8 mouse cellular contexts compared by ENCODE assay signal in the genomic region with DNA sequence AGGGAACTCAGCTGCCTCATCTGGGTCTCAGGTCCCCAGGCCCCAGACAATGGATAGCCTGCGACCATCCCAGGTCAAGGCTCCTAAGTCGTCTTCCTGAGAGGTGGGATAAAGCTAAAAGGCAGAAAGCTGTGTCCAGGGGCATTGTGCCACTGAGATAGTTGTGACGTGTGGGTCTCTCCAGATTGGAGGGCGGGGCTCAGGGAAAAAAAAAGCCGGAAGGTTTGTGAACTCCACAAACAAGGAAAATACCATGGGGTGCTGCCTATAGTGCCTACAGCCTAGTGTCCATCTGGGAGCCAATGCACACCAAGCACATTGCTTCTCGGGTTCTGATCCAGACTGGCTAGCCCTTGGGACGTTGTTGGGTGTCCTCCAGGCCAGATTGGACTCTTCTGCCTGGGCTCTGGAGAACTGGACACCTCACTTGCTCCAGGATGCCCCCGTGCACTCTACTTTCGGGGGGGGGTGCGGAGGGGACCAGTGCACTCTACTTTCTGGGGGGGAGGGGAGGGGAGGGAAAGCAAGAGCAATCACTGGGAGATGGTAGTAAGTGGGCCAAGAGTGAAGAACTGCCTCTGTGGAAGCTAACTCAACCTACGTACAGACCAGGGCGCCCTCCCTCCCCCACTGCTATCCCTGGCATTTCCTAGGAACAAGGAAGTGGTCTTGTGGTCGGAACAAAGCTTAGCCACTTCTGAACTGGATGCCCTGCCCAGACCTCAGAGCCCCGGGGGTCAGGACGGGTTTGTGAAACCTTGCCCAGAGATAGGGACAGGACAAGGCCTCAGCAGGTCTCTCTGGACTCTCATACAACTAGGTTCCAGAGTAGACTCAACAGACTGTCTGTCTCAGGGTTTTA. TPM values are rescaled to one million over a fixed set of nuclear protein-coding genes. Genes with fewer than 3 reads are reported as not detected.
DNase-seq lines count a peak whose midpoint lies in the region; ATAC-seq and TF ChIP-seq lines count a peak whose summit lies in the region.
"Had no signal": no experiment of that assay in that cellular context is flagged by ENCODE, and none has a peak within 500 bp of the region (broad histone marks: within the 10 kb centered on the region; RNA-seq: fewer than 3 reads in every experiment).

No protein-coding gene starts in this region.

- H3K9me3 ChIP-seq in kidney, embryonic 15.5 days (replicated peaks), result no peaks in the 10 kb centered on the region
- H3K9me3 ChIP-seq in megakaryocyte, embryonic 14.5 days, result no peaks in the 10 kb centered on the region

- TF ChIP-seq CTCF in layer of hippocampus, adult 2 months (conservative IDR thresholded peaks at IDR 0.05), result no peak

- ATAC-seq in common myeloid progenitor, adult 5-6 weeks (replicated peaks; ENCODE audit: low read depth, poor library complexity, severe bottlenecking), result peak; percentile 88
- ATAC-seq in kidney, embryonic 15.5 days (replicated peaks; ENCODE audit: low FRiP score), result no peak

- no peaks in the 10 kb centered on the region for H3K36me3 ChIP-seq in kidney, embryonic 15.5 days
- H3K36me3 ChIP-seq in megakaryocyte, embryonic 14.5 days (replicated peaks; ENCODE audit: low read length), result no peaks in the 10 kb centered on the region

- H3K27me3 ChIP-seq in kidney, embryonic 15.5 days, result no peaks in the 10 kb centered on the region
- peaks cover 88% of the 10 kb centered on the region for H3K27me3 ChIP-seq in megakaryocyte, embryonic 14.5 days (replicated peaks)

- H3K4me2 ChIP-seq in kidney, embryonic 15.5 days, result no peak overlapping the region

- H3K4me3 ChIP-seq in layer of hippocampus, adult 2 months, result no peak overlapping the region
- no peak overlapping the region for H3K4me3 ChIP-seq in kidney, embryonic 15.5 days (replicated peaks)
- peak overlapping the region; percentile 67 for H3K4me3 ChIP-seq in megakaryocyte, embryonic 14.5 days (replicated peaks)

- DNase-seq in layer of hippocampus, adult 2 months (ENCODE audit: low spot score in 2 of 2), result no peak
- DNase-seq in layer of hippocampus, adult 9-11 months, result no peak
- DNase-seq in adrenal gland, adult 18-20 months (ENCODE audit: low spot score in 2 of 2), result no peak
- DNase-seq in frontal cortex, postnatal 14 days (ENCODE audit: low spot score in 2 of 2), result no peak

- H3K4me1 ChIP-seq in kidney, embryonic 15.5 days, result peaks cover 45% of the 10 kb centered on the region
- H3K4me1 ChIP-seq in megakaryocyte, embryonic 14.5 days, result peaks cover 29% of the 10 kb centered on the region

- peak overlapping the region; percentile 0; the same call in 1 of the 2 replicates for H3K27ac ChIP-seq in layer of hippocampus, adult 2 months
- H3K27ac ChIP-seq in kidney, embryonic 15.5 days, result peak overlapping the region; percentile 69
- H3K27ac ChIP-seq: liver, embryonic 14.5 days had no signal

- WGBS in kidney, embryonic 15.5 days, result 66% methylated on average over 15 of the region's 15 CpGs

- H3K9ac ChIP-seq in kidney, embryonic 15.5 days, result no peak overlapping the region
- H3K9ac ChIP-seq: liver, embryonic 14.5 days had no signal

RNA-seq across cellular contexts. Expression of a gene that starts 6.8 kb away (rescaled TPM):
- 10 to 100 TPM; 29.9 to 37.9 TPM for total RNA-seq in layer of hippocampus, adult 2 months (2021)
- 11.9 and 12.3 TPM in 2 replicates for total RNA-seq in common myeloid progenitor, adult 5-6 weeks (2017)
- polyA plus RNA-seq in kidney, embryonic 15.5 days (2015; fragmentation: Nextera tagmentation; extraction: Ambion mirVana), result 50.4 and 54.6 TPM in 2 replicates
- 14.1 and 18.1 TPM in 2 replicates for polyA plus RNA-seq in megakaryocyte, embryonic 14.5 days (2012; ENCODE audit: insufficient read depth, low replicate concordance)
- 10 to 100 TPM; 74.3 to 84.7 TPM for total RNA-seq in adrenal gland, adult 18-20 months (2021)

RNA-seq across cellular contexts. Expression of a gene that starts 35.8 kb away (rescaled TPM):
- total RNA-seq in layer of hippocampus, adult 2 months (2021), result 10 to 100 TPM; 21.4 to 26.5 TPM
- total RNA-seq in common myeloid progenitor, adult 5-6 weeks (2017), result 55.5 and 67.1 TPM in 2 replicates
- 101 and 104 TPM in 2 replicates for polyA plus RNA-seq in kidney, embryonic 15.5 days (2015; fragmentation: Nextera tagmentation; extraction: Ambion mirVana)
- polyA plus RNA-seq in megakaryocyte, embryonic 14.5 days (2012; ENCODE audit: insufficient read depth, low replicate concordance), result 18.5 and 51.3 TPM in 2 replicates
- total RNA-seq in adrenal gland, adult 18-20 months (2021), result 10 to 100 TPM; 45.3 to 51.7 TPM

RNA-seq across cellular contexts. Expression of a gene that starts 36.1 kb away (rescaled TPM):
- 10 to 100 TPM; 10.1 to 13.3 TPM for total RNA-seq in layer of hippocampus, adult 2 months (2021)
- total RNA-seq in common myeloid progenitor, adult 5-6 weeks (2017), result 1.8 and 5.0 TPM in 2 replicates
- polyA plus RNA-seq in kidney, embryonic 15.5 days (2015; fragmentation: Nextera tagmentation; extraction: Ambion mirVana), result 12.2 and 14.3 TPM in 2 replicates
- 1.6 and 6.8 TPM in 2 replicates for polyA plus RNA-seq in megakaryocyte, embryonic 14.5 days (2012; ENCODE audit: insufficient read depth, low replicate concordance)
- 10 to 100 TPM; 14.4 to 15.2 TPM for total RNA-seq in adrenal gland, adult 18-20 months (2021)
